Mouse (Mus musculus) liver, embryonic 13.5 days (tissue): ENCODE data around the gene Nudt9. TPM values are rescaled to one million over a fixed set of nuclear protein-coding genes. Genes with fewer than 3 reads are reported as not detected.

ENCODE experiments used
- ATAC-seq: fragments of 200-750 bp; cut with Nextera tagmentation; 2 replicates; pipeline ENCODE4 v1.8.0; 2017; ENCODE audit warnings: low read depth, mild to moderate bottlenecking, moderate number of reproducible peaks, moderate library complexity
- DNase-seq: peaks from one replicate; pipeline ENCODE4 v3.0.0; 2022
- H3K27ac ChIP-seq: fragments of 300-500 bp; sonication (generic); 2 replicates; pipeline ENCODE4 v1.5.1; 2015; ENCODE audit warnings: moderate library complexity, mild to moderate bottlenecking, inconsistent platforms
- H3K27me3 ChIP-seq: fragments of 300-500 bp; sonication (generic); 2 replicates; pipeline ENCODE4 v1.6.1; 2015; ENCODE audit warnings: mild to moderate bottlenecking, inconsistent platforms
- H3K36me3 ChIP-seq: fragments of 300-500 bp; sonication (generic); 2 replicates; pipeline ENCODE4 v1.6.1; 2015; ENCODE audit warnings: mild to moderate bottlenecking, inconsistent platforms
- H3K4me1 ChIP-seq: fragments of 300-500 bp; sonication (generic); replicated peaks from 2 replicates; pipeline ENCODE4 v1.6.1; 2015; ENCODE audit warnings: inconsistent platforms
- H3K4me2 ChIP-seq: fragments of 300-500 bp; sonication (generic); 2 replicates; pipeline ENCODE4 v1.6.1; 2015; ENCODE audit warnings: inconsistent platforms, mild to moderate bottlenecking, moderate library complexity
- H3K4me3 ChIP-seq: fragments of 300-500 bp; sonication (generic); replicated peaks from 2 replicates; pipeline ENCODE4 v1.5.1; 2015; ENCODE audit warnings: mild to moderate bottlenecking, inconsistent platforms
- H3K9ac ChIP-seq: fragments of 300-500 bp; sonication (generic); 2 replicates; pipeline ENCODE4 v1.6.1; 2015; ENCODE audit warnings: mild to moderate bottlenecking, inconsistent platforms
- H3K9me3 ChIP-seq: fragments of 300-500 bp; sonication (generic); replicated peaks from 2 replicates; pipeline ENCODE4 v1.6.1; 2016; ENCODE audit warnings: inconsistent platforms
- WGBS: fragments of 180-500 bp; shearing (Covaris S2); methylation state at CpG from one replicate; pipeline ENCODE4 v1.1.7; 2015; ENCODE audit not compliant: insufficient replicate concordance; 5-methylcytosine and 5-hydroxymethylcytosine counted together
- polyA plus RNA-seq: library from polyadenylated mRNA; unstranded; fragments of >200 nt; fragmentation: Nextera tagmentation; extraction: Ambion mirVana; gene quantifications from 2 replicates; pipeline ENCODE4 v1.2.1, GENCODE M21; 2015

Nudt9 gene
- polyA plus RNA-seq, 1 experiment from 2014 or later = 84.0 TPM

DNA sequence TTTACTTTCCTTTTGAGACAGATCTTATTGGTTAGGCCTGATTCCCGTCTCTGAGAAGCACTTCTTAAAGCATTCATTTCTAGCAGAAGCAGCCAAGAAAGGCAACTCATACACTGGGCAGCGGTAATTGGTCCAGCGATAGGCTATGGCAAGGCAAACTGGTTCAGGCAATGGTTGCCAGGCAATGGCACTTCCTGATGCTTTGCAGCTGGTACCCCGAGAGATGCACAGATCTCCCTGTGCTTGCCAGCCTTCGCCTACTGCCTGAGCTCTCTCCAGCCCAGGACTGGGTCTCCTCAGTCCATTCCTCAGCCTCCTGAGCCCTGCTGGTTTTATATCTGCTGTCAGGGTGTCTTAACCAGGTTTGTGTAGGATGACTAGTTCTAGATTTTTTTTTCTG is 14.3 kb downstream of the Nudt9 start:
- H3K4me3 ChIP-seq = no peak overlapping the region
- whole genome bisulfite sequencing = 87% methylated on average over 5 of the region's 5 CpGs

DNA sequence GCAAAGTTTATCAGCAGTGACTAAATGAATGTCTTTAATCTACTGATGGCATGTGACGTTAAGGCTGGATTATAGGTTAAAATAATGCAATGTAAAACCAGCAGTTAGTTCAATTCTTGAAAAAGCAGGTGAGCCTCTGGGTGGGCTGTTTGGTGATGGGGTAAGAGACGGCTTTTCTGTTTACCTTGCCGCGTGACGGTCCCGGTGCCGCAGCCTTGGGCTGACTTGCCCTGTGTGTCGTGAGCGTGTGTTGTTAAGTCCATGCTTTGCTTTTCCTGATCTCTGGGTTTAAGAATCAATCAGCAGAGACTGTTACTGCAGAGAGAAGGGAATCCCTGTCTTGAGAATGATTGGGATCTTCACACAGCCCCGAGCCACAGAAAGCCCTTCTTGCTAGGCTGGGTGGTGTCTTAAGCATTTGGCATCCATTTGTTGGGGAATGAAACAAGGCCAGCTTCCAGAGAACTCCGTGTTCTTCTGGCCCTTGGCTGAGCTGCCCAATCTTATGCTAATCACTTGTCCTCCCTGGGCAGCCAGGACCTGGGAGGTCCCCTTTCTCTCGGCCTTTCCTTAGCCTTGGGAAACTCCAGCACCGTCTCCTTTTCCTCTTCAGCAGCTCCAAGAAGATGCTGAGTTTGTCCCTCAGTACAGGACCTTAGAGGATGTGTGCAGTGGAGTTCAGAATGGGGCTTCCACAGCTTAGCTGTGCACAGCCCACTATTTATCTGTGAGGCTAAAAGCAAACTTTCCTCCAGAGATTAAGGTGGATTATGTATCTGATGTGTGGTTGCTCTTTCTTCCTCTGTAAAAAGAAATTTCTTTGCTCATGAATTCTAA is 16.0 kb downstream of the Nudt9 start:
- H3K9ac ChIP-seq = peak overlapping the region; percentile 68
- H3K4me2 ChIP-seq = peak overlapping the region; percentile 65
- H3K9me3 ChIP-seq = no peaks in the 10 kb centered on the region
- ATAC-seq = peak; percentile 68
- 79% methylated on average over 13 of the region's 13 CpGs for WGBS
- H3K27ac ChIP-seq = peak overlapping the region; percentile 95
- no peak for DNase-seq
- H3K27me3 ChIP-seq = no peaks in the 10 kb centered on the region
- H3K4me3 ChIP-seq = peak overlapping the region; percentile 5; the same call in 1 of the 2 replicates
- peaks cover 70% of the 10 kb centered on the region for H3K36me3 ChIP-seq
- peaks cover 40% of the 10 kb centered on the region for H3K4me1 ChIP-seq

More for the DNA sequence above, 14.3 kb downstream of the Nudt9 start:
- H3K27me3 ChIP-seq = no peaks in the 10 kb centered on the region
- no peak overlapping the region for H3K9ac ChIP-seq
- no peak for ATAC-seq
- H3K27ac ChIP-seq = peak overlapping the region; percentile 48
- H3K36me3 ChIP-seq = peaks cover 80% of the 10 kb centered on the region
- no peak overlapping the region for H3K4me2 ChIP-seq
- DNase-seq = no peak
- no peaks in the 10 kb centered on the region for H3K9me3 ChIP-seq
- peaks cover 56% of the 10 kb centered on the region for H3K4me1 ChIP-seq

DNA sequence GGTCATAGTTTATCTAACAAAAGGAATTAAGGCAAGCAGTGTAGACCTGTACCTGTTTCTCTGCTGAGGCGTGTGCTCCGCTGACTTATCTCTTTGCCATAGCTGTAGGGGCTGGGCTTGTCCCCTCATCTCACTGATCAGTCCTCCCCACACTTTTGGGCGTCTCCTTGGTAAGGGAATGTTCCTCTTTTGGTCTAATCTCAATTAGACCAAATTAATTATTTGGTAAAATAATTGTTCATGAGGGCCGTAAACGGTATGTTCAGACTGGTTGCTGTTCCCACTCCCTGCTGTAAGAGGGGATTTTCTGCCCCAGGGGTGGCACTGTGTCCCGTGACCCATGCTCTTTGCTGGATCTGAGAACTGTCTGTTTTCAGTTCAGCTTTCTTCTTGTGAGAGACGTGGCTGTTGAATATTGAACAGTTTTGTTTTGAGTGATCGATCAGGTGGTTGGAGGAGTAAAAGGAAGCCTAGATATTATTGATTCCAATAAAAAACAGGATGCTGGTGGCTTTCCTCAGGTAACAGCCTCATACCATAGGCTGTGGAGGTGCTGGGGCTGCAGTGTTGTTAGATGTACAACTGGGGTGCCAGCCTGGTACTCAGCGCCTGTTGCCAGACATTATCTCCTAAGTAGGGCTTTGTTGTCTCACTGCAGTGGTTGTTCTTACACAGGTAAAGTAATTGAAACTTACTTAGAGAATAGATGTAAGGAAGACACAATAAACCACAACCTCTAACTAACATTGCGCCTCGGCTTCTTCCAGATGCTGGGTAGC is 16.9 kb downstream of the Nudt9 start:
- peak overlapping the region; percentile 95 for H3K27ac ChIP-seq
- H3K9me3 ChIP-seq = no peaks in the 10 kb centered on the region
- H3K4me1 ChIP-seq = peaks cover 32% of the 10 kb centered on the region
- peak overlapping the region; percentile 65 for H3K4me2 ChIP-seq
- ATAC-seq = peak; percentile 100
- DNase-seq = peak; percentile 61
- no peaks in the 10 kb centered on the region for H3K27me3 ChIP-seq
- peaks cover 64% of the 10 kb centered on the region for H3K36me3 ChIP-seq
- H3K4me3 ChIP-seq = peak overlapping the region; percentile 16; the same call in 1 of the 2 replicates
- peak overlapping the region; percentile 68 for H3K9ac ChIP-seq
- 48% methylated on average over 11 of the region's 11 CpGs for WGBS

DNA sequence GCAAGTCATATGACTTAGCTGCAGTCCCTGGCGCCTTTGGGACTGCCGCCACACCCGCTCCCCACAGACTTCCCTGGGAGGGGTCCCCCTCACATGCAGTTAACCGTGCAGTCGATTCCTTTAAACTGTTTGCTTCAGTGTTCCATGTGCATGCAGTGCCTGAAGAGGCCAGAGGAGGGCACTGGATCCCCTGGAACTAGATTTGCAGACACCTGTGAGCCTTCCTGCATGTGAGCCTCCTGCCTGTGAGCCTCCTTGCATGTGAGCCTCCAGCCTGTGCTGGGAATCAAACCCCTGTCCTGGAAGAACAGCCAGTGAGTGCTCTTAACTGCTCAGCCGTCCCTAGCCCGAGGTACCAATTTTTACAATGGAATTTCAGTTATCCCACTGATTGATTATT is 22.6 kb downstream of the Nudt9 start:
- Histone ChIP-seq H3K36me3 (peaks cover 11% of the 10 kb centered on the region), H3K27me3 (no peaks in the 10 kb centered on the region), H3K4me1 (peaks cover 15% of the 10 kb centered on the region), H3K4me3 (no peak overlapping the region), H3K27ac (no peak overlapping the region), H3K9me3 (no peaks in the 10 kb centered on the region), H3K9ac (no peak overlapping the region), H3K4me2 (no peak overlapping the region)
- no peak for ATAC-seq
- 73% methylated on average over 7 of the region's 7 CpGs for WGBS
- no peak for DNase-seq

DNA sequence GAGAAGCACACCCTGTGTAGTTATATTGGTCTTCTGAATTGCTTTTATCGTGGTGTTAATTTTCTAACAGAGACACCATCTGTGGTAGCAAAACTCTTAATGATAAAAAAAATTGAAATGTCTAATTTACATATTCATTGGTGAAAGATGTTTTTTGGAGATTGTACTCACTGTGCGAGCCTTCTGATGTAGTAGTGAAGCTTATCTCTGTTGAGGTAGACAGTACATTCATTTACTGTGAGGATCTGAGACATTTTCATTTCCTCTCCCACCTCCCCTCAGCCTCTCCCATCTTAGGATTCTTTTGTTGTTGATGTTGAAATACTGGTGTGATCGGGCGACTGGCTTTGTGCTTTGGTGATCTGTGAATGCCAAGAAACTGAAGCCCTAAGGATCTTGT is 24.9 kb downstream of the Nudt9 start:
- no peak overlapping the region for H3K4me3 ChIP-seq
- no peak overlapping the region for H3K4me2 ChIP-seq
- no peak overlapping the region for H3K9ac ChIP-seq
- H3K27me3 ChIP-seq = peaks cover 16% of the 10 kb centered on the region
- ATAC-seq (peak; percentile 57; the same call in 1 of the 2 replicates), DNase-seq (no peak)
- peaks cover 11% of the 10 kb centered on the region for H3K4me1 ChIP-seq
- WGBS = 54% methylated on average over 4 of the region's 4 CpGs
- H3K27ac ChIP-seq = no peak overlapping the region
- H3K9me3 ChIP-seq = no peaks in the 10 kb centered on the region
- no peaks in the 10 kb centered on the region for H3K36me3 ChIP-seq

DNA sequence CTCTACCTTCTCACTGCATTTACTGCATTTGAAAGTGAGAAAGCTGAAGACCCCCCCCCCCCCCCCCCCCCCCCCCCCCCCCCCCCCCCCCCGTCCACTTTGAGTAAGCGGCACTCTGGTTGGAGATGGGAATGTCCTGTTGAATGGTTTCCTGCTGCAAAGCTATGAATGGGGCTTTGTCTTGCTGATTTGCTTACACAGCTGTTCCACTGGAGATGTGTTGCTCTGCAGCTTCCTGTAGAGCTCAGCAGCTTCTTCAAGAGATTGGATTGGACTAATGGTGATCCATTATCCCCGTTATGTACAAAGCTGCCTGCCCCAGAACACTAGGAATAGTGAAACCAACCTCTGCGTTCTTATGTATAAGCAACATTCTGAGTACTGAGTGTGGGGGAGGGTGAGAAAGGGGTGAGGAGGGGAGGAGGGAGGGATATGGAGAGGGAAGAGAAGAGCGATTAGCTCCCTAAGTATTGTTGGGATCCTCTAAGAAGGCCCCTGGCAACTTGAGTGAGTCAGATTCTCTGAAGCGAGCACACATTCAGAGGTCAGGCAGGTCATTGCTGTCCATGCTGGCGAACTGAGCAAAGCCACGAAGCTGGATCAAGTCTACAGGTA is 26.3 kb downstream of the Nudt9 start:
- H3K36me3 ChIP-seq = no peaks in the 10 kb centered on the region
- no peak overlapping the region for H3K9ac ChIP-seq
- no peak overlapping the region for H3K4me3 ChIP-seq
- DNase-seq (no peak), ATAC-seq (peak; percentile 74)
- peaks cover 11% of the 10 kb centered on the region for H3K4me1 ChIP-seq
- no peaks in the 10 kb centered on the region for H3K9me3 ChIP-seq
- H3K27me3 ChIP-seq = peaks cover 30% of the 10 kb centered on the region
- no peak overlapping the region for H3K4me2 ChIP-seq
- no peak overlapping the region for H3K27ac ChIP-seq
- 33% methylated on average over 7 of the region's 8 CpGs for WGBS

DNA sequence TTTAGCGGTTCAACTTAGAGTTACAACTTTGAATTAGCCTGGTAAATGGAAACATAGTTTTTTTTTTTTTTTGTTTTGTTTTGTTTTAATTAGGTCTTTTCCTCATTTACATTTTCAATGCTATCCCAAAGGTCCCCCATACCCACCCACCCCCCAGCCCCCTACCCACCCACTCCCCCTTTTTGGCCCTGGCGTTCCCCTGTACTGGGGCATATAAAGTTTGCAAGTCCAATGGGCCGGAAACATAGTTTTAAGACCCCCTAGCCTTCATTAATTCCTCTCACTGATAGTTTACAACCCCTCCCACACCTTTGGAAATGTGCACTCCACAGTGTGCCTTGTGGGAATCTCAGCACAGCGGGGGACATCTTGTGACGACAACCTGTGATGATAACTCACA is 27.5 kb downstream of the Nudt9 start:
- Histone ChIP-seq H3K27me3 (peaks cover 35% of the 10 kb centered on the region), H3K9me3 (no peaks in the 10 kb centered on the region), H3K4me1 (peaks cover 11% of the 10 kb centered on the region), H3K9ac (no peak overlapping the region), H3K27ac (no peak overlapping the region), H3K4me2 (no peak overlapping the region), H3K4me3 (no peak overlapping the region), H3K36me3 (no peaks in the 10 kb centered on the region)
- ATAC-seq = peak; percentile 71
- WGBS = 79% methylated on average over 5 of the region's 5 CpGs
- no peak for DNase-seq

DNA sequence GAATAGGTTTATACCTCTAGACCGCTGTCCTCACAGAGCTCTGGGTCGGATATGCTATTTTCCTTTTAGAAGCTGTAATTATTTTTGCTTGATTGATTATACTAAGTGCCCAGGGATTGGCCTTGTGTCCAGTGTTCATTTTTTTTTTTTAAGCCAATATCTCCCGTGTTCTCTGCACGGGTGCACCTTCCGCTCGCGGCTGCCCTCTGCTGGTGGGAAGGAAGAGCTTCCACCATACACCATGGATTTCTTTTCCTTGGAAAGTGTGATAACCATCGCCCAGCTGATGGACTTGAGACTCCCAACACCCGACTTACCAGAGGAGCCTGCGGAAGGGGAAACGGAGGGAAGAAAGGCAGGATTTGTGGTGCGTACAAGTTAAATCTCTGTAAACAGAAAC is 28.3 kb downstream of the Nudt9 start:
- ATAC-seq = peak; percentile 44; the same call in 1 of the 2 replicates
- no peaks in the 10 kb centered on the region for H3K9me3 ChIP-seq
- H3K4me3 ChIP-seq = no peak overlapping the region
- peaks cover 37% of the 10 kb centered on the region for H3K27me3 ChIP-seq
- H3K36me3 ChIP-seq = no peaks in the 10 kb centered on the region
- H3K27ac ChIP-seq = no peak overlapping the region
- H3K4me2 ChIP-seq = no peak overlapping the region
- WGBS = 19% methylated on average over 12 of the region's 12 CpGs
- peaks cover 11% of the 10 kb centered on the region for H3K4me1 ChIP-seq
- peak; percentile 37 for DNase-seq
- no peak overlapping the region for H3K9ac ChIP-seq

DNA sequence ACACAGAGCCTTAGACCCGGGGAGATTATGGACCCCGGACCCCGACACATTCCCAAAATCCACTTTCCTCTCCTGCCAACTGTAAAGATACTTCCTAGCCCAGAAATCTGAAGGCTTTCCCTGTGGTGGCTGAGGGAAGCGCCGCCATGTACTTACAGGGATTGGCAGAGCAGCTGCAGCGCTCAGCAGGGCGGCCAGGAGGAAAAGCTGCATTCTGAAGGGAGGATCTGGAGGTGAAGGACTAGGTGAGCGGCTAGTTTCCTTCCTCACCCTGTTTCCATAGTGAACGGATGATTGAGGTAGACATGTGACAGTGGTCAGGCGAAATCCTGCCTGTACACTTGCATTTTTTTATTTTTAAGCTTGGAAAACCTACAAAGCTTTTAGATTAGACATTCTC is 30.3 kb downstream of the Nudt9 start:
- ATAC-seq (no peak), DNase-seq (no peak)
- Histone ChIP-seq H3K36me3 (no peaks in the 10 kb centered on the region), H3K27ac (no peak overlapping the region), H3K27me3 (peaks cover 43% of the 10 kb centered on the region), H3K9ac (no peak overlapping the region), H3K9me3 (no peaks in the 10 kb centered on the region), H3K4me1 (peaks cover 6% of the 10 kb centered on the region; the same call in 1 of the 2 replicates), H3K4me3 (no peak overlapping the region), H3K4me2 (no peak overlapping the region)
- 20% methylated on average over 10 of the region's 10 CpGs for WGBS

DNA sequence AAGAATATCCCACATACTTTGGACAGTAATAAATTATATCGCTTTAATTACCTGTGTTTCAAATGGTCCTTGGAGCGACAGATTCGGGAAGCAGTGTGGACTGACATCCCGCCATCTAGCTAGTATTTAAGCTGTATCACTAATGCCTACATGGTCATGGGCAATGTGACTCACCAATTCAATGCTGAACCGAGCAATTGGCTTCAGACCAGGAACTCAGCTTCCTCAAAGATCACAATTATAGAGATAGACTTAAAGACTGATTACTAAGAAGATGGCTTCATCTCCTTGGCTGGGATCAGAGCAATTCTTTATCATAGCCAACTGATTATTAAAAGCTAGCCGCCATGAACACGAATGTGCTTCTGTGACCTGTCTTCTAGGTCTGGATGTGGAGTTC is 31.4 kb downstream of the Nudt9 start, which contains the start of gene Gm17660:
Gene Gm17660, minus strand, starts transcription at position 101 of the 400 bp plus-strand sequence.
- no peak within 1 kb of the TSS for H3K27ac ChIP-seq
- H3K4me1 ChIP-seq = peaks cover 4% of the 10 kb centered on the region; the same call in 1 of the 2 replicates
- H3K36me3 ChIP-seq = no peaks in the 10 kb centered on the region
- no peaks in the 10 kb centered on the region for H3K9me3 ChIP-seq
- no peak within 1 kb of the TSS for H3K4me3 ChIP-seq
- H3K9ac ChIP-seq = no peak within 1 kb of the TSS
- peaks cover 43% of the 10 kb centered on the region for H3K27me3 ChIP-seq
- 78% methylated on average over 7 of the region's 7 CpGs for WGBS
- H3K4me2 ChIP-seq = no peak within 1 kb of the TSS
- no peak for ATAC-seq
- DNase-seq = no peak

DNA sequence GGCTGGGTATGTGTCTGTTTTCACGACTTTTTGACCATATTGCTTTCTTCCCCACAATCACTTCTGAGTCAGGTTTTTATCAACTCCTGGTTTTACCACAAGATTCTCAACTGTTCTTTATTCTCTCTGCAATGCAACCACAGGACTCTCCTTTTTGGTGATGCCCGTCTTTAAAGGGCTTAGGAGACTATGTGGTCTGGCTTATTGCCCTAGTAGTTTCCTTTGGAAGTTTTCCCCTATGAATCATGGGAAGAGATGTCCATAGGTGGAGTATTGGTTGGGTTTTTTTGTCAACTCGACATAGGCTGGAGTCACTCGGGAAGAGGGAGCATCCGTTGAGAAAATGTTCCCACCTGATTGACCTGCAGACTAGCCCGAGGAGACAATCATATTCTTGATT is 34.6 kb downstream of the Nudt9 start:
- no peak overlapping the region for H3K9ac ChIP-seq
- no peaks in the 10 kb centered on the region for H3K4me1 ChIP-seq
- ATAC-seq (no peak), DNase-seq (no peak)
- H3K36me3 ChIP-seq = no peaks in the 10 kb centered on the region
- H3K4me2 ChIP-seq = no peak overlapping the region
- H3K9me3 ChIP-seq = no peaks in the 10 kb centered on the region
- H3K27ac ChIP-seq = no peak overlapping the region
- 61% methylated on average over 6 of the region's 6 CpGs for WGBS
- peaks cover 30% of the 10 kb centered on the region for H3K27me3 ChIP-seq
- H3K4me3 ChIP-seq = no peak overlapping the region
